Mouse (Mus musculus) adrenal gland, adult 18-20 months (tissue): ENCODE measurements around the gene Cyp2c29. TPM values are rescaled to one million over a fixed set of nuclear protein-coding genes. Genes with fewer than 3 reads are reported as not detected.
"Not testable (repeated sequence)": the region's sequence is repeated elsewhere in the genome, so short reads cannot be mapped to it uniquely, and the experiment has no call there.

Experiments used
- DNase-seq, 2 experiments: peaks; one replicate each; pipeline ENCODE4 v3.0.0; 2021 to 2022; ENCODE audit warnings: low spot score in 2 of 2
- long read RNA-seq, 2 experiments: library from polyadenylated mRNA; stranded (forward); transcript quantifications; one replicate each; pipeline ENCODE4 v2.0.0; 2021
- total RNA-seq, 2 experiments: library from RNA; stranded (reverse); gene quantifications; 1 replicate in 1 of 2; 2 replicates in 1 of 2; pipeline ENCODE4 v1.2.3; 2021

Cyp2c29 gene
- total RNA-seq: under 1 TPM in 1 of 2 experiments, not detected in 1; 0.23 TPM
- long read RNA-seq, experiment 1: 0 reads
- long read RNA-seq, experiment 2: 0 reads

- not testable (repeated sequence) for DNase-seq
Measured at GRCm38 (mm10) chr19:39269105-39269504, at the start of gene Cyp2c29. TSS of gene Cyp2c29 (plus strand) at chr19:39269405.

GRCm38 (mm10) chr19:39267036-39267435 is 2.2 kb upstream of the Cyp2c29 start:
- DNase-seq: not testable (repeated sequence)

- DNase-seq: no peak
Measured at GRCm38 (mm10) chr19:39282801-39283200, 13.6 kb downstream of the Cyp2c29 start.

- DNase-seq: no peak
Measured at GRCm38 (mm10) chr19:39285637-39286036, 16.4 kb downstream of the Cyp2c29 start.

- no peak for DNase-seq
Measured at GRCm38 (mm10) chr19:39286825-39287224, 17.6 kb downstream of the Cyp2c29 start.

- no peak for DNase-seq
Measured at GRCm38 (mm10) chr19:39288978-39289377, 19.8 kb downstream of the Cyp2c29 start.

Other genes with a start within 250 kb of the Cyp2c29 start
- not detected for gene Cyp2c65, start 208.4 kb upstream of the Cyp2c29 start, total RNA-seq
- gene Cyp2c66, start 155.5 kb upstream of the Cyp2c29 start, total RNA-seq: not detected
- not detected for gene Cyp2c38, start 193.7 kb downstream of the Cyp2c29 start, total RNA-seq
- not detected for gene Cyp2c39, start 241.5 kb downstream of the Cyp2c29 start, total RNA-seq